Mouse (Mus musculus) adrenal gland, postnatal 4 days (tissue): ENCODE measurements around the gene Lmnb2. TPM values are rescaled to one million over a fixed set of nuclear protein-coding genes. Genes with fewer than 3 reads are reported as not detected.

ENCODE experiments used
- DNase-seq, 2 experiments: peaks; one replicate each; pipeline ENCODE4 v3.0.0; 2021 to 2022; ENCODE audit warnings: low spot score in 2 of 2, mixed read lengths in 2 of 2
- total RNA-seq, 2 experiments: library from RNA; stranded (reverse); gene quantifications; 2 replicates each; pipeline ENCODE4 v1.2.3; 2021

Gene Lmnb2
- total RNA-seq, 2 experiments from 2014 or later, result 18.5 to 23.1 TPM

- DNase-seq, result no peak
These were observed 60.7 kb downstream of the Lmnb2 start for GRCm38 (mm10) chr10:80857386-80857785.

GRCm38 (mm10) chr10:80856908-80857307 lies 61.1 kb downstream of the Lmnb2 start:
- no peak for DNase-seq

- DNase-seq, result no peak
These were observed 61.8 kb downstream of the Lmnb2 start for GRCm38 (mm10) chr10:80856267-80856666.

- DNase-seq, result no peak
These were observed 62.3 kb downstream of the Lmnb2 start for GRCm38 (mm10) chr10:80855749-80856073.

DNA sequence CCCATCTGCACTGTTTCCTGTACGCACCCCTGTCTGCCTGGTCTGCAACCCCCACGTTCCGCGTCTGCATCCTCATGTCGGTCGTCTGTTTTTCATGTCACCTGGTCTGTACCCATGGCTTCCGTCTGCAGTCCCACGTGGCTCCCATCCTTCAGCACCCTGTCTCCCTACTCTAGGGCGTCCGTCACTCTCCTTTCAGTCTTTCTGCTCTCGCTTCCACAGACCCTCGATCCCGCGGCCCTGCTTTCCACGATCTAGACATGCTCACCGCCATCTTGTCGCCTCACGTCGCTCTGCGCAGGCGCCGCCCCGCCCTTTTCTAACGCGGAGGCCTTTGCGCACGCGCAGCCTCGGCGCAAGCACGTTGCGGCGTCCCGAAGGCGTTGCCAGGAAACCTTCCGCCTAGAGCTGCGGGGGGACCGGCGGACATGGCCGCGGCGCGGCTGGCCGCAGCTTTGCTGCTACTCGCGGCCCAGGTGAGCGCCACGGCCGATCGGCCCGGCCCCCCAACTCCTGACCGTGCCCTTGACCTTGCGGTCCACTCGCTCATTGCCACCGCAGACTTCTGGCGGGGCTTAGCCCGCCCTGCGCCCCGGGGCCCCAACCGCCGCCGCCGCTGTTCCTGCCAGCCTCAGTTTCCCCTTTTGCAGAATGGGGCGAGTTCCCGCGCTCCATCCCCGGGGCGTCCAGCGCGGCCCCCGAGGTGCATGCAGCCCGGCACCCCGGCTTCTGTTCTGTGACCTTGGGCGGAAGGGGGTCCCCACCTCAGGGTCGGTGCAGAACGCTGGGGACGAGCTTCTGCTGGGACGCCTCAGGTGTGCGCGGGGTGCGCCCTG lies 62.9 kb downstream of the Lmnb2 start, which contains the start of the genes Lsm7 and Sppl2b:
Gene Lsm7, minus strand, starts transcription at position 297 of the 836 bp plus-strand sequence.
Gene Sppl2b, plus strand, starts transcription at position 363 of the 836 bp plus-strand sequence.
- DNase-seq, result peak; percentile 95 to 98

Other genes with a start within 250 kb of the Lmnb2 start
- 100 to 1,000 TPM; 126 to 134 TPM for gene Mknk2, start 240.1 kb downstream of the Lmnb2 start, total RNA-seq
- gene Mob3a, start 216.3 kb downstream of the Lmnb2 start, total RNA-seq, result 10 to 100 TPM; 16.5 to 16.6 TPM
- gene Izumo4, start 216.1 kb downstream of the Lmnb2 start, total RNA-seq, result 10 to 100 TPM; 18.3 to 24.9 TPM
- 100 to 1,000 TPM in 1 of 2 experiments, 10 to 100 TPM in 1; 98.9 to 114 TPM for gene Ap3d1, start 176.0 kb downstream of the Lmnb2 start, total RNA-seq
- 10 to 100 TPM; 81.2 to 83.2 TPM for gene Dot1l, start 163.0 kb downstream of the Lmnb2 start, total RNA-seq
- 10 to 100 TPM; 79.5 to 79.9 TPM for gene Sf3a2, start 120.0 kb downstream of the Lmnb2 start, total RNA-seq
- gene Plekhj1, start 119.6 kb downstream of the Lmnb2 start, total RNA-seq, result 100 to 1,000 TPM in 1 of 2 experiments, 10 to 100 TPM in 1; 93.7 to 105 TPM
- gene Amh, start 113.0 kb downstream of the Lmnb2 start, total RNA-seq, result 1 to 10 TPM in 1 of 2 experiments, under 1 TPM in 1; 0.79 to 1.1 TPM
- gene Jsrp1, start 104.7 kb downstream of the Lmnb2 start, total RNA-seq, result 10 to 100 TPM; 12.7 to 18.4 TPM
- gene Oaz1, start 91.6 kb downstream of the Lmnb2 start, total RNA-seq, result 100 to 1,000 TPM; 668 to 717 TPM
- 1 to 10 TPM; 1.1 to 1.5 TPM for gene Lingo3, start 74.2 kb downstream of the Lmnb2 start, total RNA-seq
- 10 to 100 TPM; 50.4 to 52.9 TPM for gene Lsm7, start 63.0 kb downstream of the Lmnb2 start, total RNA-seq
- 10 to 100 TPM; 43.5 to 47.7 TPM for gene Sppl2b, start 63.0 kb downstream of the Lmnb2 start, total RNA-seq
- gene Tmprss9, start 46.4 kb downstream of the Lmnb2 start, total RNA-seq, result not detected
- gene Timm13, start 17.3 kb downstream of the Lmnb2 start, total RNA-seq, result 100 to 1,000 TPM; 162 to 179 TPM
- 10 to 100 TPM; 10.9 to 11.1 TPM for gene Gadd45b, start 11.8 kb upstream of the Lmnb2 start, total RNA-seq
- 1 to 10 TPM; 5.4 to 6.7 TPM for gene Gng7, start 96.7 kb upstream of the Lmnb2 start, total RNA-seq
- gene Diras1, start 107.4 kb upstream of the Lmnb2 start, total RNA-seq, result 1 to 10 TPM; 2.9 to 3.5 TPM
- gene Slc39a3, start 119.2 kb upstream of the Lmnb2 start, total RNA-seq, result 10 to 100 TPM; 32.9 to 36.3 TPM
- 100 to 1,000 TPM; 158 to 163 TPM for gene Sgta, start 141.9 kb upstream of the Lmnb2 start, total RNA-seq
- 10 to 100 TPM; 39.1 to 46.7 TPM for gene Thop1, start 151.8 kb upstream of the Lmnb2 start, total RNA-seq
- 10 to 100 TPM in 1 of 2 experiments, 1 to 10 TPM in 1; 2.3 to 16.6 TPM for gene Creb3l3, start 180.6 kb upstream of the Lmnb2 start, total RNA-seq
- gene Map2k2, start 187.7 kb upstream of the Lmnb2 start, total RNA-seq, result 100 to 1,000 TPM; 149 to 157 TPM
- 10 to 100 TPM; 71.8 to 76.6 TPM for gene Zbtb7a, start 217.0 kb upstream of the Lmnb2 start, total RNA-seq
- gene Pias4, start 249.7 kb upstream of the Lmnb2 start, total RNA-seq, result 10 to 100 TPM; 34.0 to 34.4 TPM